Mouse (Mus musculus): ENCODE measurements around the gene Tm7sf2. TPM values are rescaled to one million over a fixed set of nuclear protein-coding genes. Genes with fewer than 3 reads are reported as not detected.

Gene Tm7sf2
- polyA plus RNA-seq (2014; fragmentation: Nextera tagmentation; extraction: Ambion mirVana): 11.3 and 14.9 TPM in 2 replicates

DNA sequence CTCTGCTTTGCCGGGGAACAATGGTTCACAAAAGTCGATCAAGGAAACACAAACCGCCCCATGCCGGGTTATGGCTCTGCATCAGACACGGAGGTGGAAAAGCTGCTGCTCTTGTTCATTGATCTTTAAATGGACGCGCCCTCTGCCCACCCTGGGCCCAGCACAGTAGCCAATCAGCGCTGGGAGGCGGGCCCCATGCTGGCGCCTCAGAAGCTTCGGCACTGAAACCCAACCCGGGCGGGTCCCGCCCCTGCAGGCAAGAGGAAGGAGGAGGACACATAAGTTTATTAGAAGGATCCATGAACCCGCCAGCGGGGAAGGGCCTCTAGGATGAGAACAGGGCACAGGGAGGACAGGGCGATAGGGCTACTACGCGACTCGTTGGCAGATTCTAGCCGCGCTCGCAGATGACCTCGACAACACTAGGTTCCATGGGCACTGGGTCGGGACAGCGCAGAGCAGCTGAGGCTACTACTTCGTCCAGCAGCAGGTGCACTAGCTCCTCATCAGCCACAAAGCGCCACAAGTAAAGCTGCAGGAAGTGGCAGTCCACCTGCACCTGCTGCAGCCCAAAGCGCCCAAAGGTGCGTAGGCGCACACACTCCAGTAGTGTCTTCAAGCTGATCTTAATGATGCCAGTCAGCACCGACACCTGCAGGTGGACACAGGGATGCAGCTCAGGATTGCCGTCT is at the start of gene Tm7sf2:
Tm7sf2 (minus strand) TSS at position 650 of the 692 bp plus-strand sequence.
- WGBS: 10% methylated on average over 33 of the region's 33 CpGs
- H3K36me3 ChIP-seq (ENCODE audit: insufficient read depth): peaks cover 35% of the 10 kb centered on the region
- H3K4me2 ChIP-seq: peak within 1 kb of the TSS; percentile 89
- H3K4me1 ChIP-seq (ENCODE audit: insufficient read depth): peaks cover 9% of the 10 kb centered on the region; the same call in 1 of the 2 replicates
- TF ChIP-seq CTCF (IDR thresholded peaks at IDR 0.05; ENCODE audit: low read depth): peak; percentile 19; the same call in 1 of the 2 replicates
- H3K27ac ChIP-seq (ENCODE audit: low read depth): peak within 1 kb of the TSS; percentile 61; the same call in 1 of the 2 replicates
- peak within 1 kb of the TSS; percentile 35 for H3K9ac ChIP-seq
- ATAC-seq (ENCODE audit: insufficient read depth) (peak; percentile 96), DNase-seq (peak; percentile 96)
- H3K9me3 ChIP-seq (ENCODE audit: low read depth, low read length): no peaks in the 10 kb centered on the region
- H3K27me3 ChIP-seq (ENCODE audit: insufficient read depth, low read length): no peaks in the 10 kb centered on the region
- peak within 1 kb of the TSS; percentile 41 for H3K4me3 ChIP-seq (ENCODE audit: low read depth, low read length)

DNA sequence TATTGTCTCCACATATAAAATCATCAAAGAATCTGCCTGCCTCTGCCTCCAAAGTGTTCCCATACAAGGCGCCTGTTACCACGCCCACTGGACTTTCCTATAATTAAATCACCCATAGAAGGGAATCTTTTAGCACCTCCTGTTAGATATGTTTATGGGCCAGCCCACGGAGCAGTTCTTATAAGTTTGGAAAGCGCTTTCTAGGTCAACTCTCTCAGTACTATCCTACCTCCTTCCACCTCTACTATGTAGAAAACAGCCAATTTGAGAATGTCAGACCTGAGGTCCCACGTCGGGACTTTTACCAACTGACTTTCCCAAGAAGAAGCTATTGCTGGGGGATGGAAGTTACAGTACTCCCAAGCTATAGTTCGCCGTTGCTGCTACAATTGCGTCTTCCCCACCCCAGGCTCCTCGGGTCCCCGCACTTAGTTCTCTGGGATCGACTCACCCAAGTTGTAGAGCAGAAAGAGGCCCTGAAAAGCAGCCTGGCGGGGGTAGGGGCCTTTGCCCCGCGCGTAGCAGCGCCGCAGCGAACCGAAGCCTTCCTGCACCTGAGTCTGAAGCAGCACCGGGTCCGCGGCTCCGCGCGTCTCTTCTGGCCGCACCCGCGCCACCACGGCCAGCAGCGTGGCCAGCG is 49.3 kb upstream of the Tm7sf2 start:
- H3K4me2 ChIP-seq: peak overlapping the region; percentile 85
- TF ChIP-seq CTCF (IDR thresholded peaks at IDR 0.05; ENCODE audit: low read depth): no peak
- H3K27ac ChIP-seq (ENCODE audit: low read depth): peak overlapping the region; percentile 99
- 4% methylated on average over 32 of the region's 32 CpGs for WGBS
- peak overlapping the region; percentile 88 for H3K9ac ChIP-seq
- peaks cover 13% of the 10 kb centered on the region for H3K4me1 ChIP-seq (ENCODE audit: insufficient read depth)
- H3K36me3 ChIP-seq (ENCODE audit: insufficient read depth): peaks cover 40% of the 10 kb centered on the region
- H3K27me3 ChIP-seq (ENCODE audit: insufficient read depth, low read length): no peaks in the 10 kb centered on the region
- DNase-seq: no peak
- H3K9me3 ChIP-seq (ENCODE audit: low read depth, low read length): no peaks in the 10 kb centered on the region
- H3K4me3 ChIP-seq (ENCODE audit: low read depth, low read length): peak overlapping the region; percentile 81
- no peak for ATAC-seq (ENCODE audit: insufficient read depth)

DNA sequence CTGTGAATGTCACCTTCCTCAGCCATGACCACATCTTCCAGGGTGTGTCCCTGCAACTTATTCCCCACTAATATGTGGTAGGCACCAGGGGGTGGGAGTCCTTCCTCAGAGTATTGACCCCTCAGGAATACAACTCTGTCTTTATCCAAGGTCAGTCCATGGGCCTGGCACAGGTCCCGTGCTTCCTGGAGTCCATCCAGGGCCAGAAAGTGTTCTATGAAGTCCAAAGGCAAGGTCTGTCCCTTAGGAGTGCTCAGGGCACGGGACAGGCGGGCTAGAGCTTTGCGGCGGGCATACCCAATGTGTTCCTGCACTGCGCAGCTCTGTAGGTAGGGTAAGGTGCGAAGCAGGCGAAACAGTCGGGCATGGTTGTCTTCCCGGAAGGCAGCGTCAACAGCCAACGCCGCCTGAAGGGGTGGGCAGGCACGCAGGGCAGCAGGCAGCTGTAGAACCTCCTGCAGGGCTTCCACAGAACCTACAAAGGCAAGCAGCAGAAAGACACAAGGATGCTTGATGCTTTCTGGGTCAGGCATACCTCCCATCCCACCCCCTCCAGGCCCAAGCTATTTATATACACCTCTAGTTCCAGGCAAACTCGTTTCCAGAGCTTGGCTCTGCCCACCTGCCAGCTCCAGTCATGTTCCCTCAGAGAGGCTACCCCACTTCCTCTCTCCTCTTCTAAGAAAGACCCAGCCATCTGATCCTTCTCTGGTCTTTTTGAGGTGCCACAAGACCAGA is 48.1 kb upstream of the Tm7sf2 start:
- Histone ChIP-seq H3K9ac (peak overlapping the region; percentile 29), H3K4me3 (ENCODE audit: low read depth, low read length) (peak overlapping the region; percentile 81)

DNA sequence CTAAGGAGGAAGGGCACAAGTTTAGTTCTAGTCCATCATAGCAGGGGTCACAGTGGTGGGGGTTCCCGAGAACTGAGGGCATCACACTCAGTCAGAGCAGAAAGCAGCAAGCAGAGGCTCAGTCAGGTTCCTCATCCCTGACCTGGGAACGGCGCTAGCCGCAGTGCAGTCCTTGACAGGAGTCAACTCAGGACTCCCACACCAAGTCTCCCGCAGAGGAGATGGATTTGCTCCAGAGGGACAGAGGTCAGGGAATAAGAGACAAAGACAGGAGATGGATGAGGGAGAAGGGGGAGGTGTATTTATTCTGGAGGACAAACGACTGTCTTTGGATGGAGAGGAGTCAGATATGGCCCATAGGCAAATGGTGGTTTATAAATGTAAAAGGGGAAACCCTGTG is 44.9 kb upstream of the Tm7sf2 start:
- TF ChIP-seq CTCF (IDR thresholded peaks at IDR 0.05; ENCODE audit: low read depth): no peak
- ATAC-seq (ENCODE audit: insufficient read depth): no peak
- 28% methylated on average over 6 of the region's 6 CpGs for WGBS

More for the DNA sequence above, 48.1 kb upstream of the Tm7sf2 start:
- no peaks in the 10 kb centered on the region for H3K9me3 ChIP-seq (ENCODE audit: low read depth, low read length)
- 89% methylated on average over 15 of the region's 15 CpGs for WGBS
- H3K27ac ChIP-seq (ENCODE audit: low read depth): no peak overlapping the region
- ATAC-seq (ENCODE audit: insufficient read depth): no peak
- H3K4me1 ChIP-seq (ENCODE audit: insufficient read depth): peaks cover 13% of the 10 kb centered on the region
- no peaks in the 10 kb centered on the region for H3K27me3 ChIP-seq (ENCODE audit: insufficient read depth, low read length)
- no peak for TF ChIP-seq CTCF (IDR thresholded peaks at IDR 0.05; ENCODE audit: low read depth)
- no peak for DNase-seq
- peak overlapping the region; percentile 85 for H3K4me2 ChIP-seq
- peaks cover 43% of the 10 kb centered on the region for H3K36me3 ChIP-seq (ENCODE audit: insufficient read depth)

DNA sequence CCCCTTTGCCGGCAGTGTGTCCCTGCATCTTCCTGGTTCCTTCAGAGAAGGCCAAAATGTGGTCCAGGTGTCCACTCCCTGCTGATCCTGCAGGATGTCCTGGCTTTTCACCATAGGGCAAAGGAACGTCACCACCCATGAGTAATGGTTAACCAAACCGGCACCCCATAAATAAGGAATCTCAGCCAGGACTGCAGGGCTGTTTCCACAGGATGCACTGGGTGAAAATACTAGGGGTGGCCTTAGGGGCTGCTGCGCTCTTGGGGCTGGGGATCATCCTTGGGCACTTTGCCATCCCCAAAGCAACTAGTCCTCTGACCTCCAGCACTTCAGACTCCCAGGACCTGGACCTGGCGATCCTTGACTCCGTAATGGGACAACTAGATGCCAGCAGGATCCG is 37.4 kb upstream of the Tm7sf2 start, which contains the start of gene Naaladl1:
Naaladl1 (plus strand) TSS at position 197 of the 400 bp plus-strand sequence.
- H3K27me3 ChIP-seq (ENCODE audit: insufficient read depth, low read length): no peaks in the 10 kb centered on the region
- H3K9ac ChIP-seq: no peak within 1 kb of the TSS; the same call in 1 of the 2 replicates
- no peaks in the 10 kb centered on the region for H3K9me3 ChIP-seq (ENCODE audit: low read depth, low read length)
- no peak for DNase-seq
- H3K27ac ChIP-seq (ENCODE audit: low read depth): no peak within 1 kb of the TSS
- no peaks in the 10 kb centered on the region for H3K4me1 ChIP-seq (ENCODE audit: insufficient read depth)
- TF ChIP-seq CTCF (IDR thresholded peaks at IDR 0.05; ENCODE audit: low read depth): no peak
- ATAC-seq (ENCODE audit: insufficient read depth): no peak
- H3K4me2 ChIP-seq: no peak within 1 kb of the TSS
- 81% methylated on average over 7 of the region's 7 CpGs for WGBS
- no peaks in the 10 kb centered on the region for H3K36me3 ChIP-seq (ENCODE audit: insufficient read depth)
- H3K4me3 ChIP-seq (ENCODE audit: low read depth, low read length): no peak within 1 kb of the TSS

More for the DNA sequence above, 44.9 kb upstream of the Tm7sf2 start:
- Histone ChIP-seq H3K4me3 (ENCODE audit: low read depth, low read length) (no peak overlapping the region), H3K4me1 (ENCODE audit: insufficient read depth) (peaks cover 9% of the 10 kb centered on the region), H3K27me3 (ENCODE audit: insufficient read depth, low read length) (no peaks in the 10 kb centered on the region), H3K9me3 (ENCODE audit: low read depth, low read length) (no peaks in the 10 kb centered on the region), H3K4me2 (no peak overlapping the region), H3K9ac (no peak overlapping the region), H3K36me3 (ENCODE audit: insufficient read depth) (peaks cover 40% of the 10 kb centered on the region), H3K27ac (ENCODE audit: low read depth) (no peak overlapping the region)
- DNase-seq: no peak

DNA sequence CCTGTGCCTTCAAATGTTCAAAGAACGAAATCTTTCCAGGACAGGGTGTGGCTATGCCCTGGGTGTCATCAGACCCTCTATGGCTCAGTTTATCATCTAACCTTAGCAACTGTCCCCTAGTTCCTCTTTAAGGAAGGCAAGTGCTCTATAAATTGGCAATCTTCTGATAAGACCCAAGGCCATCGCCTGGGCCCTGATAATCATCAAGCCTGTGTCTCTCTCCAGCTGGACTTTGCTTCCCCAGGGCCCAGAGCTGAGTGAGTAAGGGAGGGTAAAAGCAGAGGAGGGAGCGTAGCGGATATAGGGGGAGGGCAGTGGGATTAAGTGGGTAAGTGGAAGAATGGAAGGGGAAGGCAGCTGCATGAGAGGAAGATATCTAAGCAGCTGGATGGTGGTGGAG is 36.3 kb upstream of the Tm7sf2 start:
- no peak overlapping the region for H3K27ac ChIP-seq (ENCODE audit: low read depth)
- H3K9me3 ChIP-seq (ENCODE audit: low read depth, low read length): no peaks in the 10 kb centered on the region
- H3K9ac ChIP-seq: no peak overlapping the region; the same call in 1 of the 2 replicates
- DNase-seq (no peak), ATAC-seq (ENCODE audit: insufficient read depth) (no peak)
- TF ChIP-seq CTCF (IDR thresholded peaks at IDR 0.05; ENCODE audit: low read depth): no peak
- H3K4me2 ChIP-seq: no peak overlapping the region
- no peak overlapping the region for H3K4me3 ChIP-seq (ENCODE audit: low read depth, low read length)
- no peaks in the 10 kb centered on the region for H3K27me3 ChIP-seq (ENCODE audit: insufficient read depth, low read length)
- no peaks in the 10 kb centered on the region for H3K4me1 ChIP-seq (ENCODE audit: insufficient read depth)
- no peaks in the 10 kb centered on the region for H3K36me3 ChIP-seq (ENCODE audit: insufficient read depth)
- 69% methylated on average over 4 of the region's 4 CpGs for WGBS
